Mouse (Mus musculus): ENCODE data around the gene Uts2b.

The Uts2b gene

DNA sequence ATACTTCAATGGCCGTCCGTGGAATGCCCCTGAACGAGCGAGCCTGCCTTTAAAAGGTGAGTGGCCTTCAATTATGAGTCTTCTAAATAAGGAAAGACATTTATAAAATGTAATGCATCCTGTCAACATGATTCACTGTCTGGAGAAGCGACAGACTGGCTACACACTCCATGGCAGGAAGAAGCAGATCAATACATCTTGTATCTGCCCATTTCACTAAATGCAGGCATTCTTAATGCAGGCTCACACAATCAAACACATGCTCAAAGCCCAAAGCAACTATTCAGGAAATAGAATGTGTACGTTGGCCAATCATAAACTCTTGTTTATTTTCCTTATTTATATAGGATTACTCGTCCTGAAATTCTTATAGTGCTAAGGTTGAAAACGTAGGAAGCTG, at the start of gene Uts2b:
TSS of gene Uts2b (minus strand) at position 49 of the 400 bp plus-strand sequence.
- no peak for DNase-seq

- no peak for DNase-seq
These were observed 47.6 kb upstream of the Uts2b start for GRCm38 (mm10) chr16:27417632-27418031.

DNA sequence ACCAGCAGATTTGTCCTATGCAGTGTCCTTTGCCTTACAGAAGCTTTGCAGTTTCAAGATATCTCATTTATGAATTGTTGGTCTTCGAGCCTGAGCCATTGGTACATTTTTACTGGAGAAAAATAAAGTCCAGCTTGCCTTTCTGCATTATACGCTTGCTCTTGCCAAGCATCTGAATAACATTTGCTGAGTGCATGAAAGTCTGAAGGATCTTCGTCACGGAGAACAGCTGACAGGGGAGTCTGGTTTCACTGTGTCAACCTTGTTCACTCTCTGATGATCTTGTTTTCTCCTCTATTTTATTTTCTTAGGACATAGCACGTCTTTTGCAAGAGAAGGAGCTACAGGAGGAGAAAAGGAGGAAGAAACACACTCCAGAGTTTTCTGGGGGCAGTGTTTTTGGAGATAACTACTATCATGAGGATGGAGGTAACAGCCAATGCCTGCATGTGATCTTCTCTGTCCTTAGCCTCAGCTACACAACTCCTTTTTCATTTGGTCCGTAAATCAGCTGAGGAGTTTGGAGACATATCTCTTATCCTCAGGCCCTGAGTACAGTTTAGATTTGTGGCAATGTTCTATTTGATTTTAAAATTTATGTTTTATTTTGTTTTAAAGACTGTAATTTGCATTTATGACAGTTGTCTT, 47.0 kb upstream of the Uts2b start:
- no peak for DNase-seq

GRCm38 (mm10) chr16:27404107-27404506, 34.1 kb upstream of the Uts2b start:
- no peak for DNase-seq

DNA sequence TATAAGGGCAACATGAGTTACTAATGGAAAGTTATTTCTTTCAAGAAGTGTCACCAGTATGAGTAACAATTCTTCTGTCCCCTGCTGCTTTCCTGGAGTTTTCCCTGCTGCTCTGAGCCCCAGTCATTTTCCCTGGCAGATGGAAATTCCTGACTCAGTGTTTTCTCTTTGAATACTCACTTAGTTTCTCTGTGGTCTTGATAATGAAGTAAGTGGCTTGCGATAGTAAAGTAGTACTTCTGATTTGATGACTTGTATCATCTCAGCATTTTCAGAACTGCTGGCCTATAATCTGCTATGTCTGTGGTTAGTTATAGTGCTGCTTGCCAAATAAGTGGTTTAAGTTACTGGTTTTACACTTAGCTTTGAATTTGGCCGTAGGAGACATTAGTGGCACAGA, 31.5 kb upstream of the Uts2b start:
- DNase-seq: no peak

GRCm38 (mm10) chr16:27399719-27400253, 29.7 kb upstream of the Uts2b start:
- DNase-seq: no peak

- no peak for DNase-seq
These were observed 29.1 kb upstream of the Uts2b start for GRCm38 (mm10) chr16:27399026-27399718.

DNA sequence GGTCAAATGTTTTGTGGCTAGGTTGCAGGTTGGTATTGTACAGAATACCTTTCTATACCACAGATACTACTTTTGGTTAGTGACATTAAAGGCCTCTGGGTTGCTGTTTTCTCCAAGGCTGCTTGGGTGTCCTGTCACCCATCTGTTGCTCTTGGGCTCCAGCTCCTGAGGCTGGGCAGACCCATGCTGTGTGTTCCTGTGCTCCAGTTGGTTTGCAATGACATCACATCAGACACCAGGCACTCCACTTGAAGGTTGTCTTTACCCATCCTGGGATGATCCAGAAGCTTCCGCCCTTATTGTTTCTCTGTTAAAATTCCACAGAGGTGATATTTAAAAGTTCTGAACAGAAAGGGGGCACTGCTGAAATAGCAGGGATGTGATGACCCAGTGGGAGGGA, 26.9 kb upstream of the Uts2b start:
- DNase-seq: no peak

DNA sequence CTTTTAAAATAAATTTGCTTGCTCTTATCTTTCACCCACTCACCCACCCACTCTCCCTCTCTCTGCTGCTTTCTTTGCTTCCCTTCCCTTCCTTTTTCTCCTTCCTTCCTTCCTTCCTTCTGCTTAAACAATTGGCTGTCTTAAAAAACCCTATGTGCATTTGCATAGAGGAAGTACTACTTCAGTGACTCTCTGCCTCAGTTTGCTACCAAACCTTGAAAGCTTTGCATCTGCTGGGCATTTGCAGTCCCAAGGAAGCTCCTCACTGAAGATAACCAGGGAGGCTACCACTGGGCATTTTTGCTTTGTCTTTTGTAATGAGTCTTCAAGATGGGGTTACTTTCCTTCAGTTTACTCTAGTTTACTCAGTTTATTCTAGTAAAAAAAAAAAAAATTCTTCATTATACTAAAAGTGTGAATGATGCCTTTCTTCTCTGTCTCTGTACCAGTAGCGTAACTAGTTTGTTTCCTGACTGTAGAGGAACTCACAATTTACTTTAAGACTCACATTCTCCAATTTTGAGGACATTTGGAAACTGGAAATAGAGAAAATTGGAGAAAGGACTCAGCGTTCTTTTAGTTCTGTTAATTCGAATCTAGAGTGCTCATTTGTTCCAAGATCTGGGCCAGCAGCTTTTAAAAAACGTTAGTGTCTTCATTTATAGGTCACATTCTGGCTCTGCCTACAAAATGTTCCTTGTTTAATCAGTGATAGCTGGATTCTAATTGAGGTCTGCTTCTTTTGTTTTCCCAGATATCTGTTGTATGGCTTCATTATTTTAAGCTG, 25.4 kb upstream of the Uts2b start:
- DNase-seq: no peak

DNA sequence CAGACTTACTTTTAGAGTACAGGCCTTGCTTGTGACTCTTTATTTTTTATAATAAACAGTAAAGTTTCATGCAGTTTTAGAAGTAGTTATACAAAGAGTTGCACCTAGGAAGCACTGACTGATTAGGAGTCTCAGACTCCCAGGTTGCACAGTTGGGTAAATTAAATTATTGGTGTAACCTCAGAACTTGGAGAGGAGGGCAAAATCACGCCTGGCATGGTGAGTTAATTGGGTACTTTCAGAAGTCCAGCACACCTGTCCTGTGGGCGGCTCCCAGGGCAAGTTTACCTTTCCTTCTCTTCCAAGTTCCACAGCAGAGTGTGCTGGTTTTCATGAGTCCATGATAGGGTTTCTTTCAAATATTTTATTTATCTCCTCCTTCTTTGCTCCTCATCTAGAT, 21.8 kb upstream of the Uts2b start:
- DNase-seq: no peak

GRCm38 (mm10) chr16:27390306-27390705, 20.3 kb upstream of the Uts2b start:
- DNase-seq: no peak

DNA sequence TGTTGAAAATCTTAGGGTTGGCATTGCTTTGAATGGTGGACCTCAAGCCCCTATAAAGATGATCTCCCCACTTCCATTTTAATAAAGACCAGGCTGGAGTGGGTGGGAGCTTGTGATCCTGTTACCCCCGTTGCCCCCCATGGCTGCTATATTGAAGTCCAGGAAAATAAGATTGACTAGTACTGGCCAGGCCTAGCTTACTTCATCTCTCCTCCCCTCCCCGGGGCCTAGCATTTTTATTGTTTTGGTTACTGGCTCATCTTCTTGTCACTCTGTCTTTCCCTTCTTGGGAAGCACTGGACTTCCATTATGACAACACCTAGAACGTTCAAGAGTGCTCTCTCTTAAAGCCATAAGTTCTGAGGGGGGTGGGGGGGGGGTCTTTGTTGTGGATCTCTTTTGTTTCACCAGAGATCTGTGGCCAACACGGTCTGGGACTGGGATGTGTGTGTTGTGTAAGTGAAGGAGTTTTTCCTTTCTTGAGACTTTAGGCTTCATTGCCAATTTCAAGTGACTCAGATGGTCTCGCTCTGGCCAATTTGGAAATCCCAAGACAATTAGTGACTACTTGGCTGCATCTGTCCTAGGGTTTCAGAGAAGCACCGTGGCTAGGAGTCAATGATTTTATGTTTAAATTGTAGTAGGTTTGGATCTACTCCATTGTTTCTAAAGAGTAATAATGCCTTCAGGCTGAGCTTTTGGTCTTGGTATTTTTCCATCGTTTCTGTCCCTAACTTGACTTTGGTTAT, 19.7 kb upstream of the Uts2b start:
- DNase-seq: no peak

DNA sequence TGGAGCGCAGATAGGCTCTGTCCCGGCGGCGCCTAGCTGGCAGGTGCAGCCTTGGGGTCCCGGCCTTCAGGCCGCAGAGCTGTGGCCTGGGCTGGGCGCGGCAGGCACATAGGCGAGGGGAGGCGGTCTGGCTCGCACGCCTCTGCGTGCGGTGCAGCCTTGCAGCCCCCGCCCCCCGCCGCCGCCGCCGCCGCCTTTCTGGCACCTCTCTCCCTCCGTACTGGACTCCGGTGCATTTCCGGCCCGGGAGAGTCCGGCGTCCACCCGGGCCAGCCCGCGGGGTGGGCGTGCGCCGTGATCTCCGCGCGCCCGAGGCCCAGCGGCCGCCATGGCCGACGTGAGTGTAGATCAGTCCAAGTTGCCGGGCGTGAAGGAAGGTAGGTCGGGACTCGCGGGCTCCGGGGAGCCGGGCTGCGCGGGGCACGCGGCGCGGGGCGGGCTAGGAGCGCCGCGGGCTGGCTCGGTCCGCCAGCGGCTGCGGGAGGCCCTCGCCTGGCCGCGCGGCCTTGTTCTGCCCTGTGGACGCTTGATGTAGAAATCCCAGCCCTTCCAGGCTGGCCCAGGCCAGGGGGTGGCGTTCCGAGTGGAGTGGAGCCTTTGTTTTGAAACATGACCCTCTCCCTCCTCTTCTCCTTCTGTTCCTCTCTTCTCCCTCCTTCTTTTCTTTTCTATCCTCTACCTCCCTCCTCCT, 18.9 kb upstream of the Uts2b start, which contains the start of gene Ccdc50:
TSS of gene Ccdc50 (plus strand) at position 109 of the 691 bp plus-strand sequence.
- DNase-seq: peak; percentile 80 to 92

DNA sequence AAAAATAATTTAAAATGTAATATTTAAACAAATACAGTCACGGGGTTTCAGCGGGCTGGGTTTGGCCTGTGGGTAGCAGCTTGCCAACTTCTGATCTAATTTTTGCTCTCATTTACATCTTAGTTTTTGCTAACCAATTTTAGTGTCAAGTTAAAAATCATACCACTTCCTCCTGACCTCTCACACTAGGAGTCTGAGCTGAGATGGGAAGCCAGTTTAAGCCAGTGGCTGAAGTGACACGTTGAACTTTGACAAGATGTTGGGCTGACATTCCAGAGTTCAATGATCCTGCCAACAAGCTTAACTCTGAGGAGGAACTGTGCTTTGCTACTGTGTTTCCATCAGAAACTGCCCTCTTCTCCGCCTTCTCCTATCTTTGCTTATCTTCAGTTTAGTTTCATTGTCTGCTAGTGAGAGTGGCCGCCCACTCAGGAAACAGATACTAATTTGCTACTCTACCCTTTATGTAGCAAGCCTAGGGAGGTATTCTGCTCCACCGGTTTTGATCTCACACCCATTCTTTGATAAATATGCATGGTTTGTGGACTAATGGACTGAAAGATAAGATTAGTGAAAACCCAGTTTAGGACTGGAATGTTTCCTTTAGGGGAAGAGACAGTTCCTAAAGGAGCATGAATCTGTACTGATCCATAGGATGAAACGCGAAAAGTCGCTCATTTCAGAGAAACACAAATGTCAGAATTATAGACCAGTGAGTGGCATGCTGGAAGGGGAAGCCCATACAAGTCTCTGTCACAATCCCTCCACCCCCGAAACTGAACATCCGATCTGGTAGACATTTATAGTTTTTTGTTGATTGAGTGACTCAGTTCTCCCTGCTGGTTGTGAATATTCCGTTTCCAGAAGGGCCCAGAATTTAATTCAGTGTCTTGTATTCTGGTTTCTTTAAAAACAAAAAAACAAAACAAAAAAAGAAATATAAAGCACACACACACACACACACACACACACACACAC, 17.9 kb upstream of the Uts2b start:
- peak; percentile 50 to 75 for DNase-seq

DNA sequence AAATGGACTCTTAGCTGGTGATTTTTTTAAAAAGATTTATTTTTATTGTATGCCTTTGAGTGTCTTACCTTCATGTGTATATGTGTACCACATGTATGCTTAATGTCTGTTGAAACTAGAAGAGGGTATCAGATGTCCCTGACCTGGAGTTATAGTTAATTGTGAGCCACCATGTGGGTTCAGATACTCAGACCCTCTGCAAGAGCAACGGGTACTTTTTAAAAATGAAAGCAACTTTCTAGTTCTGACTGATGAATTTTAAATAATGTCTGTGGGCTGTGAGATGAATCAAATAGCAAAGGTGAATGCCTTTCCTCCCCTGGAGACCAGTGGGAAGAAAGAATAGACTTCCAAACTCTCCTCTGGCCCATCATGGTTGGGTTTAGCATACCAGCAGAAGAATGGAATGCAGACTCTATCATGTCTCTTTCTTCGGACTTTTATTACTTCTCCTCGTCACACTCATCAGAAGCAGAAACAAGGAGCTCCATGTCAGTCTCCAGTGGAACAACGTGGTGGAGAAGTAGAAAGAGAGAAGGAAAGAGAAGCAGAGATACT, 16.9 kb upstream of the Uts2b start:
- no peak for DNase-seq

DNA sequence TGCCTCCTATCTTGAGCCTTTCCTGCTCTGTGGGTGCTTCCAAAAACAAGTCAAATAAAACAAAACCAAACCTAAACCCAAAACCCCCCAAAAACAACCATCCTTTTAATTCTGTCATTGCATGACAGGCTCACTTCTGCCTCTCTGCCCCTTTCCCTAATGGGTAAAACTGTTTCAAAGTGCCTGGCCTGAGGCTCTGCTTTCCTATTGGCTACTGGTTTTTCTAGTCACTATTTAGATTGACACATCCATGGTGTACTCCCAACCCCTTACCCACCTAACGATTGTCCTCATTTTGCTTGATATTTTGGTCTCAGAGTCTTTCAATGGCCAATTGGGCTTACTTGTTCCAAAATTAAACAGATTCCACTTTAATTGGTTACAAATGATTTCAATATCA, 15.6 kb upstream of the Uts2b start:
- DNase-seq: no peak

GRCm38 (mm10) chr16:27384893-27385603, 15.0 kb upstream of the Uts2b start:
- no peak for DNase-seq

DNA sequence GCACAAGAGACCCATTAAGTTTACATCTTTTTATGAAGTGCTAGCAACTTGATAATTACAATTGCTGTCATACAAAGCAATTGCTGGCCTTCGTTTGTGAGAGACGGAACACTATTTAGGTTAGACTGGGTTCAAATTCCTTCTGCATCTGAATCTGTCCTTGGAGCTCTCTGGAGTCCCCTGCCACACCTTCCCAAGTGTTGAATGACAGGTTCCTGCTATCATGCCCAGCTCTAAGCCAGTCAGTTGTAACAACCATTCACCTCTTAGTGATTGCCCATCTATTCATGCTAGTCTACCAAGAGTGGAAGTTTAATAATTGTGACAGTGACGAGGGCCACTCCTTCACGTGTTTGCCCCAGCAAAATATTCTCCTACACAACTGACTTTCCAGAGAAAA, 12.2 kb upstream of the Uts2b start:
- DNase-seq: no peak

DNA sequence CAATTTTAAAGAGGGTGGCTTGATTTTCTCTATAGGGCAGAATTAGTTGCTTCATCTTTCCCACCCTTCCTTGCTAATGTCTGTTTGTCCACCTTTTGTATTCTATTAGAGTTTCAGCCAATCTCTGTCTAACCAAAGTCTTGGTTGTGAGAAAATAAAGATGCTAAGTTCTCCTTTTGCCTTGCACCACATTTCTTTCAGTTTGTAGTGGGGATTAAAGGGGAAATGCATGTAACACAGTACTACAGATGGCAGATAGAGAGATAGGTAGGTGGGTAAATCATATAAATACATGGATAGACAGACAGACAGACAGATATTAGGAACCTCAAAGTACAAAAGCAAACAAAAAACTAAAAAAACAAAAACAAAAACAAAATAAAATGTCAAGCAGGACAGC, 6.5 kb upstream of the Uts2b start:
- no peak for DNase-seq

DNA sequence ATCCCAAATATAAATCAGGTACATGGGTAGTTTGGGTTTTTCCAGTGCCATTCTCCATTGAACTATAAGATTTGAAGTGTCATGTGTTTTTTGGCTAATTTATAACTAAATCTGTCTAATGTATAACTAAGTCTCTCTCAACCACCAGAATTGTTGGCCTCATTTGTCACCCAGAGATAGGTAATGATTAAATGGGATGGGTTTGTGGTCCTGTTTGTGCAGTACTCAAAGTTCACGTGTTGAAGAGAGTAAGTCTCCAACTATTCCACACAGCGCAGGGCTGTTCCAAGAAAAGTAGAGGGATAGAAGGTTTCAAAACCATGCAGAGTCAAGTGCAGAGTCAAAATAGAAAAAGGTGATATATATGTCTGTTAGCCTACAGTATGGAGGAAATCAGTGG, 5.3 kb upstream of the Uts2b start:
- peak; percentile 46 to 65 for DNase-seq

Data from kidney, postnatal 25 days (tissue).